Mouse (Mus musculus) spleen, adult 2 months (tissue): ENCODE data around the gene BC024063. TPM values are rescaled to one million over a fixed set of nuclear protein-coding genes. Genes with fewer than 3 reads are reported as not detected.
"Not testable (repeated sequence)": the region's sequence is repeated elsewhere in the genome, so short reads cannot be mapped to it uniquely, and the experiment has no call there.

Source experiments
- DNase-seq, 2 experiments: peaks; one replicate each; pipeline versions ENCODE4 v3.0.0 to v3.0.0-alpha.2; 2012 to 2021; ENCODE audit warnings: low spot score in 2 of 2, low read depth in 1 of 2
- H3K27ac ChIP-seq: fragments of 200-500 bp; 2 replicates; pipeline ENCODE4 v1.5.1; 2012; ENCODE audit warnings: low read length, inconsistent platforms; ENCODE audit not compliant: insufficient read depth
- H3K27me3 ChIP-seq: fragments of 200-500 bp; 2 replicates; pipeline ENCODE4 v1.6.1; 2012; ENCODE audit warnings: mild to moderate bottlenecking, moderate library complexity, low read length, inconsistent platforms; ENCODE audit not compliant: control insufficient read depth, insufficient read depth
- H3K36me3 ChIP-seq: fragments of 200-500 bp; 2 replicates; pipeline ENCODE4 v1.6.1; 2012; ENCODE audit warnings: mild to moderate bottlenecking, low read length, inconsistent platforms; ENCODE audit not compliant: control insufficient read depth, insufficient read depth
- H3K4me1 ChIP-seq: fragments of 200-500 bp; 2 replicates; pipeline ENCODE4 v1.6.1; 2011; ENCODE audit warnings: inconsistent platforms; ENCODE audit not compliant: control insufficient read depth, insufficient read depth, insufficient read length
- H3K4me3 ChIP-seq: fragments of 200-500 bp; 2 replicates; pipeline ENCODE4 v1.5.1; 2011; ENCODE audit warnings: mild to moderate bottlenecking, inconsistent platforms; ENCODE audit not compliant: insufficient read depth, insufficient read length; ENCODE audit errors: extremely low read depth
- CTCF ChIP-seq: fragments of 200-500 bp; IDR thresholded peaks from 2 replicates; pipeline ENCODE4 v1.5.1; 2011; ENCODE audit warnings: mild to moderate bottlenecking, inconsistent platforms; ENCODE audit not compliant: insufficient read depth, insufficient read length, insufficient replicate concordance; ENCODE audit errors: extremely low read depth
- POLR2A ChIP-seq: fragments of 200-500 bp; IDR thresholded peaks from 2 replicates; pipeline ENCODE4 v1.6.1; 2011; ENCODE audit warnings: low read depth, low read length, inconsistent platforms
- WGBS: fragments of 180-500 bp; shearing (Covaris S2); methylation state at CpG from one replicate; pipeline ENCODE4 v1.1.7; 2018; 5-methylcytosine and 5-hydroxymethylcytosine counted together
- polyA plus RNA-seq: library from polyadenylated mRNA; depleted of rRNA; stranded (reverse); fragments of >200 nt; gene quantifications from 2 replicates; pipeline ENCODE4 v1.2.3, GENCODE M21; 2012; rRNA removed

The BC024063 gene
- polyA plus RNA-seq, result 0.04 and 0.13 TPM in 2 replicates

- H3K27me3 ChIP-seq, H3K36me3 ChIP-seq, H3K4me1 ChIP-seq: not testable (repeated sequence)
- peak; percentile 40 to 51 for DNase-seq
- Histone ChIP-seq H3K27ac (peak within 1 kb of the TSS; percentile 66), H3K4me3 (peak within 1 kb of the TSS; percentile 61)
- 27% methylated on average over 42 of the region's 42 CpGs for WGBS
Observed at GRCm38 (mm10) chr10:82082728-82083621, at the start of gene BC024063. TSS of gene BC024063 (plus strand) at chr10:82083353.

DNA sequence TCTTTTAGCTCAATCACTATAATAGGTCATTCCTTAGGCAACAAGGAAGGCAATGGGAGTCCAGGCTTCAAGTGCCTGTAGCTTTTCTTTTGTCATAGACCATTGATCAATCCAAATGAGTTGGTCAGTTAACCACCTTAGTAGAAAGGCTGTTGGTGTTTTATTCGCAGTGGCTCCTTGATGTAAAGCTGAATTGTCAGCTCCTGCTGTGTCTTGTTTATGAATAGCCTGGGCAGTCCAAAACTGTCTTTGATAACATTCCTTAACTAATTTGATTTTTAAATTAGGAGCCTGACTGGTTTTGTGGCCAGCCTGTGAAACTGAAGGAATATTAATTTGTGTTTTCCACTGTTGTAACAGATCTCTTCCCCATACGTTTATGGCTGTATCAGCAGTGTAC is 41.0 kb upstream of the BC024063 start:
- H3K4me3 ChIP-seq, result no peak overlapping the region
- TF ChIP-seq POLR2A (no peak), CTCF (no peak)
- no peak for DNase-seq
- H3K27me3 ChIP-seq, result no peaks in the 10 kb centered on the region; the same call in none of the 2 replicates
- no peaks in the 10 kb centered on the region for H3K36me3 ChIP-seq
- H3K27ac ChIP-seq, result no peak overlapping the region
- WGBS, result 73% methylated on average over 2 of the region's 2 CpGs
- no peaks in the 10 kb centered on the region for H3K4me1 ChIP-seq

DNA sequence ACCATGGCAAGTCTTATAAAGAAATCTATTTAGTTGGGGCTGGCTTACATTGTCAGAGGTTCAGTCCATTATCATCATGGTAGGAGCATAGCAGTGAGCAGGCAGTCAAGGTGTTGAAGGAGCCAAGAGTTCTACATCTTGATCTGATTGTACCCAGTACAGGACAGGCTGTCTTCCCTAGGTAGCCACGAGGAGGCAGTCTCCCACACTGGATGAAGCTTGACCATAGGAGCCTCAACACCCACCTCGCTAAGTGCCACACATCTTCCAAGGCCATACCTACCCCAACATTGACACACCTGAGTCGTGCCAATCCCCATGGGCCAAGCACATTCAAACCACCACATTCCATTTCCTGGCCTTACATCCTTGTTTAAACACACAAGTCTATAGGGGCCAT is 36.5 kb upstream of the BC024063 start:
- Histone ChIP-seq H3K36me3 (no peaks in the 10 kb centered on the region), H3K27me3 (no peaks in the 10 kb centered on the region), H3K27ac (no peak overlapping the region), H3K4me1 (no peaks in the 10 kb centered on the region; the same call in 1 of the 2 replicates), H3K4me3 (no peak overlapping the region)
- no peak for TF ChIP-seq CTCF
- TF ChIP-seq POLR2A, result no peak
- DNase-seq, result no peak
- 88% methylated on average over 3 of the region's 3 CpGs for WGBS

DNA sequence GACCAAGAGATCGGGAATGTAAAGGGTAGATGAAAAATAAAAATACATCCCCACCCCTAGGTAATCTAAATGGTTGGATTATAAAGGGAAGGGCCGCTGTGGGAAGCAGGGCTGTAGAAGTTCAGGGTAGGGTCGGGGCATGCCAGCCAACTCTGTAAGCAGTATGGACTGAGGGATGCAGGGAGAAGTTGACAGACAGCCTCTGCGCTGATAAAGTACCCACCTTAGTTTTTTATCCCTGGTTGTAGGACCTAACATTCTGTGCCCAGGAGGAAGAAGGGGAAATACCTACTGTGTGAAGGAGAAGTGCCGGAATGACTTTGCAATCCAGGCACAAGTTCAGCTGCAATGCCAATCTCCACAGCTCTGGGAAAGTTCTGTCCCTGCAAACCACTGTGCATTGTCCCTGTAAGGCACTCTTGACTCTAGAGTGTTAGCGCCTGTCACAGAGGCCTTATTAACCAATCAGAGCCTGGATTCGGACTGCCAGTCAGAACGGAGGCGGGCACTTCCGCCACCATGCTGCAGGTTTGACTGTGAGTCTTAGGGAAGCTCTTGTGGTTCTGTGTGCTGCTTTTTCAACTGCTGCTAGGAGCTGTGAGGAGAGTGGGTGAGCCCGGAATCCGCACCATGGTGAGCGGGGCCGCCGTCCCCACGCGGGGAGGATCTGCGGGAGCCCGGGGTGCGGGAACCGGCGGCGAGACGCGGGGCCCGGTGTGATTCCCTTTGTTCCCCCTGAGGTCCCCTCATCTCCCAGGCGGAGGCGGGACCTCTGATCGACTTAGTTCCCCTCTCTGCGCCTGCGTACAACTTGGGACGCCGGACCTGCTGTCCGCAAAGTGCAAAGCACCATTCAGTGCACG is 35.3 kb upstream of the BC024063 start, which contains the start of gene Zfp873:
Gene Zfp873 (plus strand): TSS at position 527 of the 863 bp plus-strand sequence.
- Histone ChIP-seq H3K27ac (peak within 1 kb of the TSS; percentile 90), H3K27me3 (no peaks in the 10 kb centered on the region), H3K4me1 (no peaks in the 10 kb centered on the region; the same call in 1 of the 2 replicates), H3K36me3 (no peaks in the 10 kb centered on the region), H3K4me3 (peak within 1 kb of the TSS; percentile 68)
- TF ChIP-seq CTCF, result no peak
- TF ChIP-seq POLR2A, result peak; percentile 24
- 9% methylated on average over 35 of the region's 35 CpGs for whole genome bisulfite sequencing
- DNase-seq, result peak; percentile 86 to 93

GRCm38 (mm10) chr10:82048460-82048804 is 34.7 kb upstream of the BC024063 start:
- H3K36me3 ChIP-seq, H3K27me3 ChIP-seq, H3K4me1 ChIP-seq, DNase-seq: not testable (repeated sequence)
- peak overlapping the region; percentile 68 for H3K4me3 ChIP-seq
- 23% methylated on average over 10 of the region's 10 CpGs for WGBS
- 0 out of 2 replicates have a peak overlapping the region, but pooled peaks have one; percentile 90 for H3K27ac ChIP-seq

DNA sequence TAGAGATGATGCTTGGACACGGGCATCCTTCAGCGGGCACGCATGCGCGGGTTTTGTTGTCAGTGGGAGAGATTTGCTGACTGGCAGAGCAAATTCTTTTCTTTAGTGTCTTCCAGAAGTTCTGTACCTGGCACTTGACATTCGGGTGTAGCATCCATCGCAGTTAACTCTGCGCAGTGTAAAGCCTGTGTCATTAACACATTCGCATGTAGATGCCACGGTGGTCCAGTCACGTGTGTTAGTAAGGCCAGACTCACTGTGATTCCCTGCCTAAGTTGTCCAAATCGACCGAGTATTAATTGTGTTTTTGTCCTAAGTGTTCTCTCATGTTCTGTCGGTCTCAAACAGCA is 444 bp downstream of the BC024063 start:
- not testable (repeated sequence) for H3K36me3 ChIP-seq, H3K4me1 ChIP-seq, DNase-seq, H3K27ac ChIP-seq, H3K27me3 ChIP-seq
- WGBS, result 27% methylated on average over 14 of the region's 14 CpGs
- peak overlapping the region; percentile 61 for H3K4me3 ChIP-seq

- no peaks in the 10 kb centered on the region for H3K4me1 ChIP-seq
- DNase-seq, result no peak
- no peaks in the 10 kb centered on the region; the same call in 1 of the 2 replicates for H3K27me3 ChIP-seq
- TF ChIP-seq POLR2A (no peak), CTCF (no peak)
- H3K4me3 ChIP-seq, result no peak overlapping the region
- WGBS, result 93% methylated on average over 3 of the region's 3 CpGs
- H3K36me3 ChIP-seq, result no peaks in the 10 kb centered on the region
- H3K27ac ChIP-seq, result no peak overlapping the region
Observed at GRCm38 (mm10) chr10:82117206-82117605, 34.1 kb downstream of the BC024063 start.
